Mouse (Mus musculus) forebrain, embryonic 14.5 days (tissue): ENCODE measurements around the gene Cars2. TPM values are rescaled to one million over a fixed set of nuclear protein-coding genes. Genes with fewer than 3 reads are reported as not detected.

ENCODE experiments used
- ATAC-seq: fragments of 200-750 bp; cut with Nextera tagmentation; 2 replicates; pipeline ENCODE4 v1.8.0; 2017; ENCODE audit warnings: mild to moderate bottlenecking, moderate library complexity
- DNase-seq: peaks from one replicate; pipeline ENCODE4 v3.0.0-alpha.2; 2015; ENCODE audit warnings: low spot score
- H3K27ac ChIP-seq: fragments of 300-500 bp; sonication (generic); 2 replicates; pipeline ENCODE4 v1.5.1; 2014; ENCODE audit warnings: low read depth, mild to moderate bottlenecking, control low read depth, low read length, moderate library complexity
- H3K27me3 ChIP-seq: fragments of 300-500 bp; sonication (generic); replicated peaks from 2 replicates; pipeline ENCODE4 v1.6.1; 2014; ENCODE audit warnings: low read length, control low read depth, mixed read lengths; ENCODE audit not compliant: control insufficient read depth, insufficient read depth
- H3K36me3 ChIP-seq: fragments of 300-500 bp; sonication (generic); 2 replicates; pipeline ENCODE4 v1.6.1; 2014; ENCODE audit warnings: low read length, control low read depth; ENCODE audit not compliant: control insufficient read depth, insufficient read depth
- H3K4me1 ChIP-seq: fragments of 300-500 bp; sonication (generic); 2 replicates; pipeline ENCODE4 v1.6.1; 2014; ENCODE audit warnings: antibody characterized with exemption, low read length, control low read depth; ENCODE audit not compliant: control insufficient read depth, insufficient read depth
- H3K4me2 ChIP-seq: fragments of 300-500 bp; sonication (generic); 2 replicates; pipeline ENCODE4 v1.6.1; 2014; ENCODE audit warnings: mild to moderate bottlenecking, control low read depth, low read length
- H3K4me3 ChIP-seq: fragments of 300-500 bp; sonication (generic); 2 replicates; pipeline ENCODE4 v1.5.1; 2014; ENCODE audit warnings: low read depth, low read length, control low read depth
- H3K9ac ChIP-seq: fragments of 300-500 bp; sonication (generic); 2 replicates; pipeline ENCODE4 v1.6.1; 2014; ENCODE audit warnings: mild to moderate bottlenecking, low read length, control low read depth, moderate library complexity
- H3K9me3 ChIP-seq: fragments of 300-500 bp; sonication (generic); replicated peaks from 2 replicates; pipeline ENCODE4 v1.6.1; 2016; ENCODE audit warnings: low read length, control low read depth, mixed read lengths; ENCODE audit not compliant: control insufficient read depth
- WGBS: fragments of 180-500 bp; shearing (Covaris S2); extraction: QIAGEN DNeasy Blood & Tissue Kit; methylation state at CpG from one replicate; pipeline ENCODE4 v1.1.7; 2014; 5-methylcytosine and 5-hydroxymethylcytosine counted together
- polyA plus RNA-seq: library from polyadenylated mRNA; unstranded; fragments of >200 nt; fragmentation: Nextera tagmentation; extraction: Ambion mirVana; gene quantifications from 2 replicates; pipeline ENCODE4 v1.2.1, GENCODE M21; 2014

Gene Cars2
- polyA plus RNA-seq, 1 experiment from 2014 or later = 26.0 TPM

- Histone ChIP-seq H3K9ac (no peak overlapping the region), H3K36me3 (no peaks in the 10 kb centered on the region), H3K9me3 (no peaks in the 10 kb centered on the region), H3K4me1 (peaks cover 2% of the 10 kb centered on the region; the same call in 1 of the 2 replicates), H3K4me3 (no peak overlapping the region), H3K27ac (no peak overlapping the region), H3K27me3 (no peaks in the 10 kb centered on the region), H3K4me2 (no peak overlapping the region)
- DNase-seq = no peak
- ATAC-seq = no peak
- 87% methylated on average over 3 of the region's 3 CpGs for WGBS
These were observed 85.9 kb downstream of the Cars2 start for GRCm38 (mm10) chr8:11464707-11464964.

Other genes starting within 250 kb of the Cars2 start
- 19.1 and 27.1 TPM in 2 replicates for gene Col4a2, start 238.0 kb downstream of the Cars2 start, polyA plus RNA-seq
- gene Col4a1, start 238.0 kb downstream of the Cars2 start, polyA plus RNA-seq = 77.9 and 91.4 TPM in 2 replicates
- 0.66 and 1.0 TPM in 2 replicates for gene Rab20, start 72.1 kb downstream of the Cars2 start, polyA plus RNA-seq
- 158 and 170 TPM in 2 replicates for gene Naxd, start 53.3 kb downstream of the Cars2 start, polyA plus RNA-seq
- 49.1 and 50.8 TPM in 2 replicates for gene Ing1, start 4.8 kb upstream of the Cars2 start, polyA plus RNA-seq
- gene Ankrd10, start 85.0 kb upstream of the Cars2 start, polyA plus RNA-seq = 98.8 and 118 TPM in 2 replicates
- not detected in 2 replicates for gene 1700016D06Rik, start 150.3 kb upstream of the Cars2 start, polyA plus RNA-seq
- 62.2 and 72.7 TPM in 2 replicates for gene Arhgef7, start 176.9 kb upstream of the Cars2 start, polyA plus RNA-seq